In the genomic region with DNA sequence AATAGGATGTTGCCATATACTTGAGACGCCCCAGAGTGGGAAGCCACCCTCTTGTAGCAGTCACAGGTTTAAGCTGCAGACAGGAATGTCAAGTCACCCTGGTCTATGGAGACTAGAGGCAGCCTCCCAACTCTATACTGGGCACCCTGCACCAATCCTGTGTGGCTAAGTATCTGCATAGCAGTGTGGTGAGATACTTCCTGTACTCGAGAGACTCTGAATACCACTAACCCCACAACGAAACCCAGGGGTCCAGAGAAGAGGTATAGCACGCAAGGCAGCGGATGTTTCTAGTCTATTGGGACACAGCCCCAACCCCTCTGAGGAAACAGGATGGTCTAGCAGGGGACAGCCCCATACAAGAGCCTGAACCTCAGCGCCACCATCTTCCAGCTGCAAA, we compare ENCODE assay signal across 8 mouse cellular contexts. TPM values are rescaled to one million over a fixed set of nuclear protein-coding genes. Genes with fewer than 3 reads are reported as not detected.
A peak's percentile ranks its signal among the peaks of the same experiment; 100 is the strongest.
DNase-seq lines count a peak whose midpoint lies in the region; ATAC-seq lines count a peak whose summit lies in the region.

No protein-coding gene starts in this region.

- DNase-seq in hindbrain, embryonic 10.5 days (ENCODE audit: low spot score), result no peak
- DNase-seq in 3134 (ENCODE audit: extremely low read depth, insufficient read length, low spot score), result peak; percentile 54
- DNase-seq in limb, embryonic 10.5 days (ENCODE audit: low spot score), result no peak
- no peak for DNase-seq in left cerebral cortex, adult 8-10 months (ENCODE audit: low spot score in 2 of 2)
- DNase-seq in right cerebral cortex, postnatal 36 days (ENCODE audit: low spot score in 2 of 2), result no peak
- DNase-seq in adrenal gland, adult 8-10 months, result no peak

- ATAC-seq in hindbrain, embryonic 12.5 days (ENCODE audit: low FRiP score), result no peak
- peak; percentile 69 for ATAC-seq in activated CD4-positive, CD25-positive, alpha-beta regulatory T cell, adult 4 months

- no peak overlapping the region for H3K4me2 ChIP-seq in hindbrain, embryonic 12.5 days (replicated peaks)

- H3K9ac ChIP-seq in hindbrain, embryonic 12.5 days, result no peak overlapping the region

- H3K4me1 ChIP-seq in hindbrain, embryonic 10.5 days (replicated peaks), result peaks cover 85% of the 10 kb centered on the region
- H3K4me1 ChIP-seq in hindbrain, embryonic 12.5 days, result peaks cover 57% of the 10 kb centered on the region
- H3K4me1 ChIP-seq in limb, embryonic 10.5 days, result peaks cover 99% of the 10 kb centered on the region

- H3K4me3 ChIP-seq in hindbrain, embryonic 10.5 days, result no peak overlapping the region
- no peak overlapping the region for H3K4me3 ChIP-seq in hindbrain, embryonic 12.5 days
- H3K4me3 ChIP-seq in limb, embryonic 10.5 days, result 0 out of 2 replicates have a peak overlapping the region, but pooled peaks have one; percentile 30

- no peaks in the 10 kb centered on the region for H3K9me3 ChIP-seq in hindbrain, embryonic 10.5 days
- H3K9me3 ChIP-seq in hindbrain, embryonic 12.5 days (replicated peaks), result no peaks in the 10 kb centered on the region
- no peaks in the 10 kb centered on the region for H3K9me3 ChIP-seq in limb, embryonic 10.5 days (replicated peaks)

- H3K27ac ChIP-seq in hindbrain, embryonic 10.5 days, result peak overlapping the region; percentile 74
- H3K27ac ChIP-seq in hindbrain, embryonic 12.5 days, result no peak overlapping the region
- H3K27ac ChIP-seq in limb, embryonic 10.5 days, result peak overlapping the region; percentile 87

- no peaks in the 10 kb centered on the region for H3K36me3 ChIP-seq in hindbrain, embryonic 10.5 days
- H3K36me3 ChIP-seq in hindbrain, embryonic 12.5 days, result no peaks in the 10 kb centered on the region
- H3K36me3 ChIP-seq in limb, embryonic 10.5 days, result no peaks in the 10 kb centered on the region

- WGBS in hindbrain, embryonic 10.5 days, result 81% methylated on average over 6 of the region's 6 CpGs
- 75% methylated on average over 6 of the region's 6 CpGs for WGBS in hindbrain, embryonic 12.5 days
- 79% methylated on average over 6 of the region's 6 CpGs for WGBS in limb, embryonic 10.5 days

- H3K27me3 ChIP-seq in hindbrain, embryonic 10.5 days (ENCODE audit: insufficient read depth, poor library complexity, severe bottlenecking), result peaks cover 80% of the 10 kb centered on the region
- peaks cover 42% of the 10 kb centered on the region for H3K27me3 ChIP-seq in hindbrain, embryonic 12.5 days
- no peaks in the 10 kb centered on the region for H3K27me3 ChIP-seq in limb, embryonic 10.5 days (ENCODE audit: low read depth, poor library complexity, severe bottlenecking)

RNA-seq across cellular contexts. Expression of gene Unc5b, which starts 22.9 kb away (rescaled TPM):
- 2.4 and 2.6 TPM in 2 replicates for polyA plus RNA-seq in hindbrain, embryonic 10.5 days (2016; fragmentation: Nextera tagmentation; extraction: Ambion mirVana)
- polyA plus RNA-seq in hindbrain, embryonic 12.5 days (2016; fragmentation: Nextera tagmentation; extraction: Ambion mirVana), result 3.4 and 4.3 TPM in 2 replicates
- not detected for polyA plus RNA-seq in activated CD4-positive, CD25-positive, alpha-beta regulatory T cell, adult 4 months (2017; shearing (Covaris generic))
- 10.2 and 11.8 TPM in 2 replicates for polyA plus RNA-seq in limb, embryonic 10.5 days (2016; fragmentation: Nextera tagmentation; extraction: Ambion mirVana)
- 10 to 100 TPM; 14.5 to 16.4 (median 15.3) TPM for total RNA-seq in left cerebral cortex, adult 8-10 months (2022)
- 1 to 10 TPM; 3.9 to 7.9 (median 6.1) TPM for total RNA-seq in adrenal gland, adult 8-10 months (2022)

RNA-seq across cellular contexts. Expression of gene Slc29a3, which starts 55.9 kb away (rescaled TPM):
- polyA plus RNA-seq in hindbrain, embryonic 10.5 days (2016; fragmentation: Nextera tagmentation; extraction: Ambion mirVana), result 9.4 and 11.8 TPM in 2 replicates
- polyA plus RNA-seq in hindbrain, embryonic 12.5 days (2016; fragmentation: Nextera tagmentation; extraction: Ambion mirVana), result 11.5 TPM in 2 replicates
- 10 to 100 TPM; 11.4 to 15.7 TPM for polyA plus RNA-seq in activated CD4-positive, CD25-positive, alpha-beta regulatory T cell, adult 4 months (2017; shearing (Covaris generic))
- 7.0 and 8.0 TPM in 2 replicates for polyA plus RNA-seq in limb, embryonic 10.5 days (2016; fragmentation: Nextera tagmentation; extraction: Ambion mirVana)
- 10 to 100 TPM; 13.6 to 19.6 (median 16.8) TPM for total RNA-seq in left cerebral cortex, adult 8-10 months (2022)
- 10 to 100 TPM; 41.8 to 74.3 (median 57.3) TPM for total RNA-seq in adrenal gland, adult 8-10 months (2022)
